Mouse (Mus musculus) layer of hippocampus, adult 18-20 months (tissue): Measurements from ENCODE around the gene Pcsk6. TPM values are rescaled to one million over a fixed set of nuclear protein-coding genes. Genes with fewer than 3 reads are reported as not detected.
A peak's percentile ranks its signal among the peaks of the same experiment; 100 is the strongest.

Experiments used
- DNase-seq, 2 experiments: peaks; one replicate each; pipeline ENCODE4 v3.0.0; 2022; ENCODE audit warnings: low spot score in 2 of 2
- total RNA-seq, 2 experiments: library from RNA; stranded (reverse); gene quantifications; 2 replicates each; pipeline ENCODE4 v1.2.3; 2021

Pcsk6 gene
- total RNA-seq, 2 experiments from 2014 or later, result 16.9 to 19.5 TPM

GRCm38 (mm10) chr7:65880666-65881289, 19.2 kb downstream of the Pcsk6 start:
- no peak for DNase-seq

- DNase-seq, result no peak
Observed at GRCm38 (mm10) chr7:65881290-65881688, 19.8 kb downstream of the Pcsk6 start.

DNA sequence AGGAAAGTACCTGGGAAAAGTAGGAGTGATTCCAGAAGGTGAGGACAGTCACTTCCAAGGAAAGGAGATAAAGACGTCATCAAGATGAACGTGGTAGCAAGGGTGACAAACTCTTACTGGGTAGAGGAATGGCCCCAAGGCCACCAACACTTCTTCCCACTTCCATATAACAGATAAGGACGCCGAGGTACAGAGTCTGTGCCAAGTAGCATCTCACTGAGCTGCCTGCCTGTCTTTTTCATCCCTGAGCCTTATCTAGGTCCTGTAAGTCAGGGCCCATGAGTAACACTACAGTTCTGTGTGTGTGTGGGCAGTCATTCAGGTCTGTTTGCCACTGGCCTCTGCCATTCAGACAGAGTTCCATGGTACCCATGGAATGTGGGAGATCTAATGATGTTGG, 23.4 kb downstream of the Pcsk6 start:
- no peak for DNase-seq

GRCm38 (mm10) chr7:65885819-65886218, 24.3 kb downstream of the Pcsk6 start:
- no peak for DNase-seq

GRCm38 (mm10) chr7:65891831-65892230, 30.3 kb downstream of the Pcsk6 start:
- no peak for DNase-seq

GRCm38 (mm10) chr7:65892264-65892828, 30.8 kb downstream of the Pcsk6 start:
- DNase-seq, result no peak

GRCm38 (mm10) chr7:65893546-65893945, 32.0 kb downstream of the Pcsk6 start:
- peak; percentile 31 to 78 for DNase-seq

DNA sequence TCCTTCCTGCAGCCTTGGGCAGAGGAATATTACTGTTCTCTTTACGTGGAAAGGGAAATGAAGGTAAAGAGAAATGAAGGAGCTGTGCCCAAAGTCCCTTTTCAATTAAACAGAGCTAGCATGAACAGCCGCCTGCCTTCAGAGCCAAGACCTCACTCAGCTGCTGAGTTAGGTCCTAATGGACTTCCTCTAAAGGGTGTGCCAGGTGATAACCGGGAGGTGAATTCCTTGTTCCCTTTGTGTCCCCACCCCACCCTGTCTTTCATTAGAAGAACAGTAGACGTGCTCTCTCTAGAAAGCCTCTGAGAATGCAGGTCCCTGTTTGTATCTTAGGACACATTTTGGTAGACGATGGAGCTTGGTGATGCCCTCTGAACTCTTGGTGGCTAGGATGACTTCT, 33.7 kb downstream of the Pcsk6 start:
- DNase-seq, result no peak

GRCm38 (mm10) chr7:65901231-65901630, 39.7 kb downstream of the Pcsk6 start:
- no peak for DNase-seq

- peak in 1 of 2 experiments; percentile 41 for DNase-seq
Observed at GRCm38 (mm10) chr7:65902471-65903180, 41.1 kb downstream of the Pcsk6 start.

DNA sequence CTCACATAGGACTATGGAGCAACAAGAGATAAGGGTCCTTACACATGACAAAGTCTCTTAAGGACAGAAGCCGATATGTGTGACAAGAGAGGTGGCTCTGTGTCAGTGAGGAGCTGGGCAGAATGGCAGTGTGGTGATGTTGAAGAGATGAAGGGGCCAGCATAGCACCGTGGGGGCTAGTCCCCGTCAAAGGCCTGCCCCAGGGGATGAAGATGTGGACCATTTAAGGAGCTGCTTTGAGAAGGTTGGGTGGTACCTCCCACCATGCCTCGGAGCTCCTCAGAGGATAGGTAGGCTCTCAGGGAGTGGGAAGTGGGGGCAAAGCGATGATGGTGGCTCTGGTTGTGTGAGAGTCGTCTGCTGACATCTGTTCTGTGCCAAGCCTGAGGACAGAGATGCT, 41.9 kb downstream of the Pcsk6 start:
- DNase-seq, result no peak

GRCm38 (mm10) chr7:65906528-65907272, 45.2 kb downstream of the Pcsk6 start:
- DNase-seq, result no peak

DNA sequence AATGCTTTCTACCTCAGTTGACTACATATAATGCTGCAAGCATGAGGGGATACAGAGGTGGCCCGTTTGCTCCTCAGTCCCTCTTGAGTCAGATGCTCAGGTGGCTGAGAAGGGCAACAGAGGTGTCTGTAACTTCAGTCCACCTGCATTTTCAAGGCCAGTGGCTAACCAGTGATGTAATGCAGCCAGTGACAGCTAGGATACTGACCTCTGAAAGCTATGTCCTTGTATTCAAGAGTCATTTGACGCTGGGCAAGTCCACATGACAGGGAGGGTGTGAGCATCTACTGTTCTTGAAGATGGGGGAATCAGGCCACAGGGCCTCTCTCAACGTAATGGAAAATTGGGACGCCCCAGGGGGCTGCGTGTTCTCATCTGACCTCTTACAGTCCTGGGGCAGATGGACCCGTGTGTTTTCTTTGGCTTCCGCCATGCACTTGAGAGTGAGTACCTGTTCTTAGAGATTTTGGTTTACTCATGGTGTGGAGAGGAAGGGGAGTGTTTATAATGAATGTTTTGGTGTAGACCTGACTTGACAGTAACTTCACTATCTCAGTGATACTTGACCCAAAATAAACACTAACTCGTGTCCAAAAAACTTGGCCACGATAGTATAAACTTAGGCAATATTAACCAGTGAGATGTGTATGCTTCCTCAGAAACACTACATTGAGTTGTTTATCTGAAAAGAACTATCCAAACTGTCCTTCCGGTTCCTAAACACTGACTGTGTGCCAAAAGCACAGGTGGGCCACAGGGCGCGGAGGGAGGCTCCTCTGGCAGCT, 48.0 kb downstream of the Pcsk6 start:
- DNase-seq, result no peak

DNA sequence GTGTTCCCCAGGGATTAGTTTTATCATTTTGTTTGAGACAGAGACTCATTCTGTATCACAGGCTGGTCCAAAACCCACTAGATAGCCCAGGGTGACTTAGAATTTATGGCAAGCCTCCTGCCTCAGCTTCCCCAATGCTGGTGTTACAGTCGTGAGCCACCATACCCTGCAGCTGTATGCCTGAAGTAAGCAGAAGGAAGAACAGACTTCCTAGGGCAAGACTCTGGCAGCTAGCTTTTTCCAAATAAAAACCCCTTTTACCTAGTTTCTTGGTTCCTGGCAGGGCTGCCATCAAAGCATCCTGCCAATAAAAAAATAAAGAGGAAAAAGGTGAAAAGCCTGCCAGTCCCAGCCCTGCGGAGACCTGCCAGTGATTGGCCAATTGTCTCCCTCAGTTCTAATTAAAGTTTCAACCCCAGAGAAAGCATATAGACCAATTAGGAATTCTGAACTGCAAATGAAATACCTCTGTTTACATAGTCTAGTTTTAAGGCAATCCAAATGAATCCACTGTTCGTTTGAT, 51.6 kb downstream of the Pcsk6 start:
- no peak for DNase-seq

DNA sequence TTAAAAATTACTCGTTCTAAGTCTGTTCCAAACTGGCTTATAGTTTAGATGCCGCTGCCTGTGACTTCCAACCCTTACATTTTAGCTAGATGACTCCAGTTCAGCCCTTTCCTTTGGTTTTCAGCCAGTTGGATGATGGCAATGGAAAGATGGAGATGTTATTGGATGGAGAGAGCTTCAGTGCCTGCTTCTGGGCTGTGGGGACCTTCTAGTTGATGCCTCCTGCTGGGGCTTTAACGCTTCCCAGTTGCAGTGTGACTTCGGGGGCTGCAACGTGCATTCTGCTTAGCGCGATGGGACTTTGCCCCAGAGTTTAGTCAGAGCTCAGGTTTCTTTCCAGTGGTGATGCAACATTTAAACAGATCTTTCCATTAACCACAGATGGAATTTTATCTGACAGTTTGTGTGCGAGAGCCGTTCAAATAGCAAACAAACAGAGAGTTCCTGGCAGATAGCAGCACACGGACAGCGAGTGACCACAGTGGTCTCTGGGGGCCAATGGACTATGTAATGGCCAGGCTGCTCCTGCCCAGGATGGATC, 53.3 kb downstream of the Pcsk6 start:
- DNase-seq, result no peak

DNA sequence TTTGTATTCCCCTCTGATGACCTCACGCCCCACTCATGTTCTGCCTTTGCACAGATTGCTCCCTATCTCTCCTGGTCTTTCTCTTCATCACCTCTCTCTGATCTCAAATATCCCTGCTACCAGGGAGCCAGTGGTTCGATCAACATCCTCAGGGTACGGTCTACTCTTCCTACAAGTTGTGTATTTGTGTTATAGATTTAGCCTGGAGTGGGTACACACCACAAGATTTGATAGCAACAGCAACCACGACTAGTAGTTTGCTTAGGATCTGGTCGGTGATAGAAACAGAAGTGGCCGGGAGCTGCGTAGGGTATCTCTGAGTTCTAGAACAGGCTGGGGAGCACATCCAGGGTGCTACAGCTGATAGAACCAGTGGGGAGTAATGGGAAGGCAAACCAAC, 54.3 kb downstream of the Pcsk6 start:
- DNase-seq, result no peak

GRCm38 (mm10) chr7:65916566-65916965, 55.0 kb downstream of the Pcsk6 start:
- no peak for DNase-seq

GRCm38 (mm10) chr7:65918431-65918830, 56.9 kb downstream of the Pcsk6 start:
- no peak for DNase-seq

DNA sequence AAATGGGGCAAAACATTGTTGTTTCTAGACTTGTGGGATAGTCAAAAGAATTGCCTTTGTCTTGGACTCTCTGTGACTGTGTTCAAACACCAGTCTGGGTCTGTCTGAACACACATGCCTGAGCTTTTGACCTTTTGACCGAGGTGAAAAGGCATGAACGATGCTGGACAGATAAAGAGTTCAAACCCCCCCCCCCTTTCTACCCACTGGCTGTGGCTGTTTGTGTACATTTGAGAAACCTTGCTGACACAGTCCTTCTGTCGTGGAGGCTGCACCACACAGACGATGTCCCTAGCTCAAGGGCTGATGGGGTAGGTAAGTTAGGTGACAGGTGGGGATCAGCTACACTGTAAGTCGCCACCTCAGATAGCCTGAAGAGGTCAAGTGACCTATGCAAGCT, 67.9 kb downstream of the Pcsk6 start:
- no peak for DNase-seq

DNA sequence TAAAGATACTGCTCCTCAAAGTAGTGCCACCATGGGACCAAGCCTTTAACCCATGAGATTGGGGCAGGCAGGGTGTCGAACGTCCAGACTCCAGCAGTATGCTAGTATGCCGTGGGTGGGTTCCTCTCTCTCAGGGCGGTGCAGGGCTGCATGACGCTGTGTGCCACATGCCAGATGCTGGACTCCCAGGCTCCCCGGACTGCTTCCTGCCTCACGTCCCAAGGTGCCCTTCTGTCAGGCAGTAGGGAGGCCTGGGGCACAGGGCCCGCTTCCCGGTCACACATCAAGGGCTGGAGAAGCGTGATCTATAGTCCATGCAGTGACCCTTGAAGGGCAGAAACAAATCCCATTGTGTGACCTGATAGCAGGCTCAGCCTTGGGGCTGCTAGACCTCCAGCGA, 68.9 kb downstream of the Pcsk6 start:
- no peak for DNase-seq
